Mouse (Mus musculus) forelimb bud, embryonic 11.5 days (tissue): ENCODE data around the gene Rpusd2.

ENCODE experiments used
- DNase-seq: peaks from one replicate; pipeline ENCODE4 v3.0.0-alpha.2; 2012; ENCODE audit warnings: low read depth, low spot score

Gene Rpusd2

GRCm38 (mm10) chr2:119032191-119032590 lies 2.4 kb upstream of the Rpusd2 start:
- DNase-seq, result no peak

- DNase-seq, result no peak
Observed at GRCm38 (mm10) chr2:119035397-119035745, 781 bp downstream of the Rpusd2 start.

- no peak for DNase-seq
Observed at GRCm38 (mm10) chr2:119040882-119041281, 6.3 kb downstream of the Rpusd2 start.

GRCm38 (mm10) chr2:119045163-119045562 lies 10.6 kb downstream of the Rpusd2 start:
- no peak for DNase-seq

GRCm38 (mm10) chr2:119046649-119047611 lies 12.3 kb downstream of the Rpusd2 start, which contains the start of gene Knl1:
Gene Knl1 (plus strand): TSS chr2:119047119.
- peak; percentile 98 for DNase-seq

GRCm38 (mm10) chr2:119047849-119048248 lies 13.3 kb downstream of the Rpusd2 start:
- DNase-seq, result no peak

- no peak for DNase-seq
Observed at GRCm38 (mm10) chr2:119050132-119050650, 15.6 kb downstream of the Rpusd2 start.

GRCm38 (mm10) chr2:119060139-119060538 lies 25.5 kb downstream of the Rpusd2 start:
- no peak for DNase-seq

GRCm38 (mm10) chr2:119072397-119072796 lies 37.8 kb downstream of the Rpusd2 start:
- DNase-seq, result no peak

- DNase-seq, result no peak
Observed at GRCm38 (mm10) chr2:119086156-119086555, 51.6 kb downstream of the Rpusd2 start.
